Mouse (Mus musculus) forebrain, embryonic 12.5 days (tissue): ENCODE data around the gene Gbp3. TPM values are rescaled to one million over a fixed set of nuclear protein-coding genes. Genes with fewer than 3 reads are reported as not detected.
"Not testable (repeated sequence)": the region's sequence is repeated elsewhere in the genome, so short reads cannot be mapped to it uniquely, and the experiment has no call there.

Experiments
- ATAC-seq: fragments of 200-750 bp; cut with Nextera tagmentation; 2 replicates; pipeline ENCODE4 v1.8.0; 2017; ENCODE audit warnings: moderate TSS enrichment; ENCODE audit not compliant: low FRiP score
- H3K27ac ChIP-seq: fragments of 300-500 bp; sonication (generic); 2 replicates; pipeline ENCODE4 v1.5.1; 2016; ENCODE audit warnings: mild to moderate bottlenecking
- H3K27me3 ChIP-seq: fragments of 300-500 bp; sonication (generic); 2 replicates; pipeline ENCODE4 v1.6.1; 2016; ENCODE audit warnings: mild to moderate bottlenecking
- H3K36me3 ChIP-seq: fragments of 300-500 bp; sonication (generic); replicated peaks from 2 replicates; pipeline ENCODE4 v1.6.1; 2016; ENCODE audit warnings: mild to moderate bottlenecking
- H3K4me1 ChIP-seq: fragments of 300-500 bp; sonication (generic); 2 replicates; pipeline ENCODE4 v1.6.1; 2016
- H3K4me2 ChIP-seq: fragments of 300-500 bp; sonication (generic); 2 replicates; pipeline ENCODE4 v1.6.1; 2016; ENCODE audit warnings: mild to moderate bottlenecking, moderate library complexity
- H3K4me3 ChIP-seq: fragments of 300-500 bp; sonication (generic); replicated peaks from 2 replicates; pipeline ENCODE4 v1.5.1; 2016; ENCODE audit warnings: mild to moderate bottlenecking
- H3K9ac ChIP-seq: fragments of 300-500 bp; sonication (generic); 2 replicates; pipeline ENCODE4 v1.6.1; 2016; ENCODE audit warnings: mild to moderate bottlenecking
- H3K9me3 ChIP-seq: fragments of 300-500 bp; sonication (generic); 2 replicates; pipeline ENCODE4 v1.6.1; 2016
- WGBS: fragments of 180-500 bp; shearing (Covaris S2); methylation state at CpG from one replicate; pipeline ENCODE4 v1.1.7; 2016; 5-methylcytosine and 5-hydroxymethylcytosine counted together
- polyA plus RNA-seq: library from polyadenylated mRNA; unstranded; fragments of >200 nt; fragmentation: Nextera tagmentation; extraction: Ambion mirVana; gene quantifications from 2 replicates; pipeline ENCODE4 v1.2.1, GENCODE M21; 2016

Gene Gbp3
- polyA plus RNA-seq, 1 experiment from 2014 or later: 0.38 TPM

DNA sequence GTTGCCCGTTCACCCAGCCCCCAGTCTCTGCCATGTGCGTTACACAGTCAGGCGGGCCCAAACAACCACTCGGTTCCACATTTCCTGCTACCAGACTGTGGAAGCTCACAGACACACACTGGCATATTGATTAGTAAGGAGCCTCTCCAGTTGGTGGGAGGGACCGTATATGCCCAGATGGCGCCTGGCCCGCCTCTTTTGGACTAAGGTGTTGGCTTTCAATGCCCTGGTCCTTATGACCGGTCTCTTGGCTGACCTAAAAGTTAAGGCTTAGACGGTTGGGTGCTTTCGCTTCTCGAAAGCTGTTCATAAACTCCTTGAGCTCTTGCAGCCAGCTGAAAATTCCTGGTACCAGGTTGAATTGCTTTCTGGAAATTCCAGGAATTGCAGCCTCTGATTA is 4.2 kb upstream of the Gbp3 start:
- Histone ChIP-seq H3K9ac (no peak overlapping the region), H3K4me1 (peaks cover 3% of the 10 kb centered on the region), H3K9me3 (no peaks in the 10 kb centered on the region), H3K27ac (no peak overlapping the region), H3K27me3 (no peaks in the 10 kb centered on the region), H3K4me3 (no peak overlapping the region), H3K36me3 (no peaks in the 10 kb centered on the region), H3K4me2 (no peak overlapping the region)
- ATAC-seq: no peak
- 90% methylated on average over 11 of the region's 11 CpGs for WGBS

- ATAC-seq: peak; percentile 83
- peak overlapping the region; percentile 26; the same call in 1 of the 2 replicates for H3K4me3 ChIP-seq
- H3K9ac ChIP-seq: 0 out of 2 replicates have a peak overlapping the region, but pooled peaks have one; percentile 25
- no peak overlapping the region for H3K27ac ChIP-seq
- no peaks in the 10 kb centered on the region for H3K27me3 ChIP-seq
- H3K4me2 ChIP-seq: peak overlapping the region; percentile 44
- no peaks in the 10 kb centered on the region for H3K36me3 ChIP-seq
- H3K4me1 ChIP-seq: peaks cover 4% of the 10 kb centered on the region
- WGBS: 20% methylated on average over 12 of the region's 12 CpGs
- no peaks in the 10 kb centered on the region for H3K9me3 ChIP-seq
These were observed 596 bp downstream of the Gbp3 start for GRCm38 (mm10) chr3:142560296-142560948.

GRCm38 (mm10) chr3:142561045-142561646 is 1.3 kb downstream of the Gbp3 start:
- no peaks in the 10 kb centered on the region for H3K9me3 ChIP-seq
- H3K27me3 ChIP-seq: no peaks in the 10 kb centered on the region
- ATAC-seq: peak; percentile 11; the same call in 1 of the 2 replicates
- H3K4me1 ChIP-seq: peaks cover 4% of the 10 kb centered on the region
- H3K4me3 ChIP-seq: no peak overlapping the region
- H3K27ac ChIP-seq: no peak overlapping the region
- H3K9ac ChIP-seq: no peak overlapping the region
- H3K4me2 ChIP-seq: no peak overlapping the region
- H3K36me3 ChIP-seq: no peaks in the 10 kb centered on the region
- WGBS: 87% methylated on average over 13 of the region's 14 CpGs

DNA sequence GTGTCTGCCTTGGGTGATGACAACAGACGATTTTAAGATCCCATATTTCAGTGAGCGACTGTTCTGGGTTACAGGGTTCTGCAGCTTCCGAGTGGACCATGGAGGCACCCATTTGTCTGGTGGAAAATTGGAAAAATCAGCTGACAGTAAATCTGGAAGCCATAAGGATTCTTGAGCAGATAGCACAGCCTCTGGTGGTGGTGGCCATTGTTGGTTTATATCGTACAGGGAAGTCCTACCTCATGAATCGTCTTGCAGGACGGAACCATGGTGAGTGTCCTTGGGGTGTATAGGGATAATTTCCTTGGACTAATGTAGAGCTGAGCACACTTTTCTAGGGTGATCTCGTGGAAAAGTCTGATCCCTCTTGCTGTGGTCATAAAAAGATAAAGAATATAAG is 1.8 kb downstream of the Gbp3 start:
- 84% methylated on average over 7 of the region's 7 CpGs for WGBS
- Histone ChIP-seq H3K27me3 (no peaks in the 10 kb centered on the region), H3K27ac (no peak overlapping the region), H3K4me3 (no peak overlapping the region), H3K4me2 (no peak overlapping the region), H3K9ac (no peak overlapping the region), H3K9me3 (no peaks in the 10 kb centered on the region), H3K36me3 (no peaks in the 10 kb centered on the region), H3K4me1 (peaks cover 4% of the 10 kb centered on the region)
- ATAC-seq: no peak

- not testable (repeated sequence) for H3K4me1 ChIP-seq, H3K27me3 ChIP-seq, ATAC-seq, H3K4me2 ChIP-seq, H3K36me3 ChIP-seq, H3K4me3 ChIP-seq, H3K9me3 ChIP-seq, H3K27ac ChIP-seq, H3K9ac ChIP-seq
- 71% methylated on average over 5 of the region's 5 CpGs for WGBS
These were observed 7.7 kb downstream of the Gbp3 start for GRCm38 (mm10) chr3:142567490-142567889.

- WGBS: 89% methylated on average over 4 of the region's 4 CpGs
- no peak for ATAC-seq
- H3K27ac ChIP-seq: no peak overlapping the region
- H3K4me3 ChIP-seq: no peak overlapping the region
- H3K4me2 ChIP-seq: no peak overlapping the region
- no peak overlapping the region for H3K9ac ChIP-seq
- H3K9me3 ChIP-seq: no peaks in the 10 kb centered on the region
- H3K27me3 ChIP-seq: no peaks in the 10 kb centered on the region
- no peaks in the 10 kb centered on the region for H3K4me1 ChIP-seq
- H3K36me3 ChIP-seq: no peaks in the 10 kb centered on the region
These were observed 10.9 kb downstream of the Gbp3 start for GRCm38 (mm10) chr3:142570738-142571137.

GRCm38 (mm10) chr3:142577108-142577507 is 17.3 kb downstream of the Gbp3 start:
- no peaks in the 10 kb centered on the region for H3K9me3 ChIP-seq
- ATAC-seq: no peak
- no peak overlapping the region for H3K4me3 ChIP-seq
- H3K36me3 ChIP-seq: no peaks in the 10 kb centered on the region
- H3K4me2 ChIP-seq: no peak overlapping the region
- no peaks in the 10 kb centered on the region for H3K27me3 ChIP-seq
- no peaks in the 10 kb centered on the region for H3K4me1 ChIP-seq
- H3K27ac ChIP-seq: no peak overlapping the region
- no peak overlapping the region for H3K9ac ChIP-seq
- WGBS: 76% methylated on average over 3 of the region's 3 CpGs

GRCm38 (mm10) chr3:142578342-142578741 is 18.5 kb downstream of the Gbp3 start:
- H3K27ac ChIP-seq: no peak overlapping the region
- no peak overlapping the region for H3K4me2 ChIP-seq
- H3K9me3 ChIP-seq: no peaks in the 10 kb centered on the region
- ATAC-seq: no peak
- no peaks in the 10 kb centered on the region for H3K36me3 ChIP-seq
- H3K9ac ChIP-seq: no peak overlapping the region
- no peaks in the 10 kb centered on the region for H3K27me3 ChIP-seq
- no peaks in the 10 kb centered on the region for H3K4me1 ChIP-seq
- WGBS: 89% methylated on average over 4 of the region's 4 CpGs
- no peak overlapping the region for H3K4me3 ChIP-seq

DNA sequence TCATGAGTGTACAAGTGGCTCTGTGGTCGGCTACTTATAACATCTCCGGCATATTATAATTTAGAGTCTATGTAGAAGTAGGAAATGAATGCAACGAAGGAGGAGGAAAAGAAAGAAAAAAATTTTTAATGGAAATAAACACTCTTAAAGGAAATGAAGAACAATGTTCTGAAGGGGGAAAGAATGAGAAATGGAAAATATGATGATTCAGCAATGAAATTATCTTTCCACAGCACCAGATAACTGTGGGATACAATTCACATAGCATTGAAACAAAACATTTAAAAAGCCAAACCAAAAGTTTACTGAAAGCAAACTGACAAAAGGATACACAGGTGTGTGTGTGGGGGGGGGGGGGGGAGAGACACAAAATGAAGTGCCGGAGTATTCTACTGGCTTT is 23.2 kb downstream of the Gbp3 start:
- Histone ChIP-seq H3K4me2 (no peak overlapping the region), H3K4me3 (no peak overlapping the region), H3K4me1 (no peaks in the 10 kb centered on the region), H3K36me3 (no peaks in the 10 kb centered on the region), H3K27ac (no peak overlapping the region), H3K9me3 (no peaks in the 10 kb centered on the region), H3K27me3 (no peaks in the 10 kb centered on the region), H3K9ac (no peak overlapping the region)
- ATAC-seq: no peak
- 90% methylated on average over 4 of the region's 4 CpGs for WGBS

- Histone ChIP-seq H3K4me3 (no peak overlapping the region), H3K27ac (no peak overlapping the region), H3K36me3 (no peaks in the 10 kb centered on the region), H3K4me2 (no peak overlapping the region), H3K27me3 (no peaks in the 10 kb centered on the region), H3K4me1 (no peaks in the 10 kb centered on the region), H3K9ac (no peak overlapping the region), H3K9me3 (no peaks in the 10 kb centered on the region)
- ATAC-seq: no peak
These were observed 27.6 kb downstream of the Gbp3 start for GRCm38 (mm10) chr3:142587386-142587785.

- Histone ChIP-seq H3K4me3 (no peak overlapping the region), H3K4me1 (no peaks in the 10 kb centered on the region), H3K9ac (no peak overlapping the region), H3K36me3 (no peaks in the 10 kb centered on the region), H3K9me3 (no peaks in the 10 kb centered on the region), H3K4me2 (no peak overlapping the region), H3K27me3 (no peaks in the 10 kb centered on the region), H3K27ac (no peak overlapping the region)
- WGBS: 75% methylated on average over 2 of the region's 2 CpGs
- no peak for ATAC-seq
These were observed 29.1 kb downstream of the Gbp3 start for GRCm38 (mm10) chr3:142588888-142589287.

DNA sequence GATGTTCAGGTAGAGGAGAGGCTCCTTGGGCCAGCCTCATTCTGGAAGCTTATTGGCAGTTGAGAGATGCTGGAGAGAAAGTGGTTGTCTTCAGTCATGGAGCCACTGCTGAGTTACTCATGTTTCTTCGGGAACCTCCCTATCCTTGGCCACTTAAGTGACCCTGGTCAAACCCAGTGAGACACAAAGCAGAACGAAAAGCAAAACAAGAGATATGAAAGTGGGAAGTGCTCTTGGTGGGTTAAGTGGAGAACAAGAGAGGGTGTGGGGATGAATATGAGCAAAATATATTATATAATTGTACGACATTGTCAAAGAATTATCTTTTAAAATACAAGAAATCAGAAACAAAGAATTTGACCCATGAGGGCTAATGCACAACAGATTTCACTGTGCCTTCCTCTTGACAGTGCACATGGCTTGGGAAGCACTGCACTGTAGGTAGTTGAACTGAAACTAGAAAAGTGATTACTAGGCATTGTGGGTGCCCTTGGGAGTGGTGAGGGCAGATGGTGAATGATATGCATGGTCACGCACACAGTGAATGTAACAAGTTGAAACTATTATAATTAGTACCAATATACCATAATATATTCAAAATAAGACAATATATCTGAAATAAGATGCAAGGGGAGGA is 30.7 kb downstream of the Gbp3 start:
- H3K9ac ChIP-seq: no peak overlapping the region
- H3K27me3 ChIP-seq: no peaks in the 10 kb centered on the region
- no peak overlapping the region for H3K27ac ChIP-seq
- no peaks in the 10 kb centered on the region for H3K9me3 ChIP-seq
- H3K36me3 ChIP-seq: no peaks in the 10 kb centered on the region
- no peak overlapping the region for H3K4me2 ChIP-seq
- no peaks in the 10 kb centered on the region for H3K4me1 ChIP-seq
- 87% methylated on average over 4 of the region's 4 CpGs for WGBS
- ATAC-seq: no peak
- H3K4me3 ChIP-seq: no peak overlapping the region

DNA sequence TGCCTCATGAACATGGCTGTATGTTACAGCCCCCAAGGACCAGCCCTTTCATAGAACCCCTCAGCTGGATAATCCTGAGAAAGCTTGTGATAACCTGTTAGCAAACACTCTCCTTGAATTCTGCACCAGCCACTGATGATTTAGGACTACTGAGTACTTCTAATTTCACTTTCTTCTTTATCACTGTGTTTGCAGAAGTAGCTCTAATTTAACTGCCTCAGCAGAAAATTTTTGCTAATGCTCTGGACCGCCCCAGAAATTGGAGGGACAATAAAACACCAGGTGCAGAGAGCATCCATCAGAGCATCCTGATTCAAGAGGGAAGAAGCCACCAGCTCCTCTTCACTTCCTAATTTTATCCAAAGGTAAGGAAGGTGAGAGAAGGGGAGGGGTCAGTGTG is 34.7 kb downstream of the Gbp3 start, which contains the start of gene Gbp2b:
TSS of gene Gbp2b (plus strand) at position 301 of the 400 bp plus-strand sequence.
- WGBS: 76% methylated on average over 1 of the region's 1 CpGs

More for the DNA sequence above, 34.7 kb downstream of the Gbp3 start, which contains the start of gene Gbp2b:
- no peak for ATAC-seq
- no peak within 1 kb of the TSS for H3K4me2 ChIP-seq
- H3K4me1 ChIP-seq: no peaks in the 10 kb centered on the region
- H3K27me3 ChIP-seq: no peaks in the 10 kb centered on the region
- H3K9ac ChIP-seq: no peak within 1 kb of the TSS
- no peak within 1 kb of the TSS for H3K4me3 ChIP-seq
- H3K36me3 ChIP-seq: no peaks in the 10 kb centered on the region
- H3K27ac ChIP-seq: no peak within 1 kb of the TSS
- no peaks in the 10 kb centered on the region for H3K9me3 ChIP-seq
